Mouse (Mus musculus) intestine, embryonic 15.5 days (tissue): ENCODE measurements at regions not wholly inside any gene's neighbourhood (a gene's known extent, or its start where the extent isn't known, plus 50 kb on each side); places are given as distances from the start of the nearest gene placed in this dataset.

Source experiments
- ATAC-seq: fragments of 200-750 bp; cut with Nextera tagmentation; 2 replicates; pipeline ENCODE4 v1.8.0; 2017; ENCODE audit warnings: moderate TSS enrichment, moderate library complexity
- H3K27ac ChIP-seq: fragments of 300-500 bp; sonication (generic); 2 replicates; pipeline ENCODE4 v1.5.1; 2015; ENCODE audit warnings: mild to moderate bottlenecking, inconsistent platforms
- H3K27me3 ChIP-seq: fragments of 300-500 bp; sonication (generic); replicated peaks from 2 replicates; pipeline ENCODE4 v1.6.1; 2015; ENCODE audit warnings: inconsistent platforms
- H3K36me3 ChIP-seq: fragments of 300-500 bp; sonication (generic); 2 replicates; pipeline ENCODE4 v1.6.1; 2015; ENCODE audit warnings: inconsistent platforms
- H3K4me1 ChIP-seq: fragments of 300-500 bp; sonication (generic); replicated peaks from 2 replicates; pipeline ENCODE4 v1.6.1; 2015; ENCODE audit warnings: inconsistent platforms
- H3K4me2 ChIP-seq: fragments of 300-500 bp; sonication (generic); replicated peaks from 2 replicates; pipeline ENCODE4 v1.6.1; 2015; ENCODE audit warnings: mild to moderate bottlenecking, inconsistent platforms
- H3K4me3 ChIP-seq: fragments of 300-500 bp; sonication (generic); replicated peaks from 2 replicates; pipeline ENCODE4 v1.5.1; 2015; ENCODE audit warnings: inconsistent platforms
- H3K9ac ChIP-seq: fragments of 300-500 bp; sonication (generic); 2 replicates; pipeline ENCODE4 v1.6.1; 2015; ENCODE audit warnings: inconsistent platforms
- H3K9me3 ChIP-seq: fragments of 300-500 bp; sonication (generic); 2 replicates; pipeline ENCODE4 v1.6.1; 2016; ENCODE audit warnings: inconsistent platforms
- WGBS: fragments of 180-500 bp; shearing (Covaris S2); methylation state at CpG from one replicate; pipeline ENCODE4 v1.1.7; 2015; 5-methylcytosine and 5-hydroxymethylcytosine counted together

GRCm38 (mm10) chr2:174848981-174849681 lies 88.7 kb downstream of the Edn3 start:
- WGBS: 22% methylated on average over 16 of the region's 16 CpGs
- H3K9ac ChIP-seq: no peak overlapping the region
- peak; percentile 67 for ATAC-seq

GRCm38 (mm10) chr2:174850860-174851259 lies 90.4 kb downstream of the Edn3 start:
- Histone ChIP-seq H3K27me3 (no peaks in the 10 kb centered on the region), H3K4me2 (no peak overlapping the region), H3K4me3 (no peak overlapping the region), H3K4me1 (peaks cover 11% of the 10 kb centered on the region), H3K36me3 (no peaks in the 10 kb centered on the region), H3K27ac (peak overlapping the region; percentile 72), H3K9ac (no peak overlapping the region), H3K9me3 (no peaks in the 10 kb centered on the region)
- 29% methylated on average over 16 of the region's 16 CpGs for WGBS
- 0 out of 2 replicates have a peak, but pooled peaks have one; percentile 15 for ATAC-seq

More at GRCm38 (mm10) chr2:174848981-174849681, 88.7 kb downstream of the Edn3 start:
- Histone ChIP-seq H3K27ac (peak overlapping the region; percentile 38), H3K4me3 (no peak overlapping the region), H3K27me3 (no peaks in the 10 kb centered on the region), H3K9me3 (no peaks in the 10 kb centered on the region), H3K4me1 (peaks cover 11% of the 10 kb centered on the region), H3K36me3 (no peaks in the 10 kb centered on the region), H3K4me2 (no peak overlapping the region)

- Histone ChIP-seq H3K27ac (peak overlapping the region; percentile 72), H3K36me3 (no peaks in the 10 kb centered on the region), H3K4me2 (no peak overlapping the region; the same call in 1 of the 2 replicates), H3K9ac (no peak overlapping the region), H3K9me3 (no peaks in the 10 kb centered on the region), H3K4me3 (no peak overlapping the region), H3K27me3 (no peaks in the 10 kb centered on the region), H3K4me1 (peaks cover 11% of the 10 kb centered on the region)
- WGBS: 10% methylated on average over 22 of the region's 22 CpGs
- peak; percentile 76 for ATAC-seq
Observed at GRCm38 (mm10) chr2:174851525-174852330, 91.3 kb downstream of the Edn3 start.

- no peaks in the 10 kb centered on the region for H3K9me3 ChIP-seq
- no peak overlapping the region for H3K27ac ChIP-seq
- peaks cover 19% of the 10 kb centered on the region for H3K4me1 ChIP-seq
- H3K4me3 ChIP-seq: no peak overlapping the region
- H3K36me3 ChIP-seq: no peaks in the 10 kb centered on the region
- no peaks in the 10 kb centered on the region for H3K27me3 ChIP-seq
- no peak overlapping the region for H3K9ac ChIP-seq
- no peak for ATAC-seq
- 80% methylated on average over 8 of the region's 8 CpGs for WGBS
- no peak overlapping the region for H3K4me2 ChIP-seq
Observed at GRCm38 (mm10) chr2:174853786-174854185, 93.4 kb downstream of the Edn3 start.

- Histone ChIP-seq H3K9ac (no peak overlapping the region), H3K4me1 (peaks cover 23% of the 10 kb centered on the region), H3K27ac (no peak overlapping the region), H3K9me3 (no peaks in the 10 kb centered on the region), H3K4me2 (no peak overlapping the region), H3K36me3 (no peaks in the 10 kb centered on the region), H3K4me3 (no peak overlapping the region), H3K27me3 (no peaks in the 10 kb centered on the region)
- WGBS: 76% methylated on average over 8 of the region's 8 CpGs
- ATAC-seq: no peak
Observed at GRCm38 (mm10) chr2:174855548-174855947, 95.1 kb downstream of the Edn3 start.

- H3K9me3 ChIP-seq: no peaks in the 10 kb centered on the region
- no peaks in the 10 kb centered on the region for H3K27me3 ChIP-seq
- H3K27ac ChIP-seq: no peak overlapping the region
- no peak overlapping the region for H3K9ac ChIP-seq
- H3K4me3 ChIP-seq: no peak overlapping the region
- peaks cover 20% of the 10 kb centered on the region for H3K4me1 ChIP-seq
- 93% methylated on average over 5 of the region's 5 CpGs for whole genome bisulfite sequencing
- no peak for ATAC-seq
- H3K36me3 ChIP-seq: no peaks in the 10 kb centered on the region
- no peak overlapping the region for H3K4me2 ChIP-seq
Observed at GRCm38 (mm10) chr2:174856135-174856534, 95.7 kb downstream of the Edn3 start.

- H3K27ac ChIP-seq: peak overlapping the region; percentile 87
- H3K27me3 ChIP-seq: no peaks in the 10 kb centered on the region
- ATAC-seq: peak; percentile 72
- no peaks in the 10 kb centered on the region for H3K36me3 ChIP-seq
- H3K4me2 ChIP-seq: no peak overlapping the region; the same call in 1 of the 2 replicates
- 17% methylated on average over 15 of the region's 15 CpGs for WGBS
- H3K4me3 ChIP-seq: no peak overlapping the region
- peak overlapping the region; percentile 26; the same call in 1 of the 2 replicates for H3K9ac ChIP-seq
- peaks cover 15% of the 10 kb centered on the region for H3K4me1 ChIP-seq
- no peaks in the 10 kb centered on the region for H3K9me3 ChIP-seq
Observed at GRCm38 (mm10) chr2:174858011-174858834, 97.8 kb downstream of the Edn3 start.

DNA sequence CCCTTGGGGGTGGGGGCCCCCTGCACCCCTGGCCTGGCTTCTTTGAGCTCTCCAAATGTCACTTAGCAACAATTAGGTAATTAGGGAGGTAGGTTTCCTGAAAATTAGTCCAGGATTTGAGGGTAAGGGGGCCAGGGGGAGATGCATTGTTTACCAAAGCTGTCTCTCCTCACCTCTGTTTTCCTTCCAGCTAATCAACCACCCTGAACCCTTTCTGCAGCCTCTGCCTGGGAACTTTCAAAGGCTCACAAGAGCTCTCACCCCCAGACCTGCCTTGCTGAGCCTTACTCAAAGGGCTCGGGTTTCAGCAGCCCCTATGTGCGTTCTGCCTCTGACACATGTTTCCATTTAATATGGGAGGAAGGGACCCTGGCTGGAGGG lies 98.4 kb downstream of the Edn3 start:
- ATAC-seq: peak; percentile 81
- Histone ChIP-seq H3K27ac (peak overlapping the region; percentile 87), H3K4me3 (no peak overlapping the region), H3K36me3 (no peaks in the 10 kb centered on the region), H3K4me1 (peaks cover 15% of the 10 kb centered on the region), H3K9me3 (no peaks in the 10 kb centered on the region), H3K27me3 (no peaks in the 10 kb centered on the region), H3K9ac (peak overlapping the region; percentile 26; the same call in 1 of the 2 replicates), H3K4me2 (no peak overlapping the region; the same call in 1 of the 2 replicates)
- 38% methylated on average over 2 of the region's 2 CpGs for WGBS

DNA sequence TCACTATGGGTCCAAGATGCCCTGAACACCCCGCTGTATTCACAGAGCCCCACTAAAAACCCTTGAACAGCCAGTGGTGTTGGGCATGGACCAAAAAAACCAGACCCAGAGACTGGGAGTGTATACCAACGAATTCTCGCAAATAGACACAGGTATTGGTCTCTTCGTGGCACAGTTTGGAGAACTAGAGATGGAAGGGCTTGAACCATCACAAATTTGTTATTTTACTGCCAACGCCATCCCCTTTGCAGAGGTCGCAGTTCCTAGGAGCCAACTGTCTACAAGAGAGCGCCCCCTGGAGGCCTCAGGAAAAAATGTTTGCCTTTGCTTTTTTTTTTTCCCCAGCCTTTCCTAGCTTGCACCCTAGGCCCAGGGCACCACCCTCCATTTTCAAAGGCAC lies 99.1 kb downstream of the Edn3 start:
- Histone ChIP-seq H3K9me3 (no peaks in the 10 kb centered on the region), H3K9ac (no peak overlapping the region), H3K27me3 (no peaks in the 10 kb centered on the region), H3K4me2 (no peak overlapping the region), H3K36me3 (no peaks in the 10 kb centered on the region), H3K4me3 (no peak overlapping the region), H3K27ac (peak overlapping the region; percentile 87), H3K4me1 (peaks cover 15% of the 10 kb centered on the region)
- 35% methylated on average over 7 of the region's 7 CpGs for WGBS
- ATAC-seq: no peak; the same call in 1 of the 2 replicates

GRCm38 (mm10) chr2:174864657-174865056 lies 104.2 kb downstream of the Edn3 start:
- Histone ChIP-seq H3K27me3 (no peaks in the 10 kb centered on the region), H3K4me3 (no peak overlapping the region), H3K27ac (peak overlapping the region; percentile 2; the same call in 1 of the 2 replicates), H3K4me2 (no peak overlapping the region), H3K9ac (no peak overlapping the region), H3K4me1 (peaks cover 16% of the 10 kb centered on the region), H3K9me3 (no peaks in the 10 kb centered on the region), H3K36me3 (no peaks in the 10 kb centered on the region)
- ATAC-seq: no peak; the same call in 1 of the 2 replicates
- 39% methylated on average over 3 of the region's 3 CpGs for WGBS

- Histone ChIP-seq H3K27me3 (no peaks in the 10 kb centered on the region), H3K27ac (peak overlapping the region; percentile 64; the same call in 1 of the 2 replicates), H3K9ac (no peak overlapping the region), H3K9me3 (no peaks in the 10 kb centered on the region), H3K36me3 (no peaks in the 10 kb centered on the region), H3K4me1 (peaks cover 19% of the 10 kb centered on the region), H3K4me2 (no peak overlapping the region), H3K4me3 (no peak overlapping the region)
- ATAC-seq: peak; percentile 41
- 55% methylated on average over 8 of the region's 8 CpGs for WGBS
Observed at GRCm38 (mm10) chr2:174866546-174866945, 106.1 kb downstream of the Edn3 start.

DNA sequence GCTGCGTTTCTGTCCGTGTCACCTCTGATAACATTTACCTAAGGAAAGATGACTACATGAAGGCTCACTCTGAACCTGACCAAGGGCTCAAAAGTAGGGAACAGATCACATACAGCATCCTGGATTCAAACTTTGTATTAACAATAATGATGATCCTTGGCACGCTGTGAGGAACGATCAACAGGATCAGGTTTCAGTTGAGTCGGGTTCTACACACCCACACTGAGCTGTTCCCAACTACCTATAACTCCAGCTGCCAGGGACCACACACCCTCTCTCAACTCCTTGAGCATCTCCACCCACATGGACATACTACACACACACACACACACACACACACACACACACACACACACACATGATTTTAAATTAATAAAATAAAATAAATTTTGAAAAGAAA lies 107.0 kb downstream of the Edn3 start:
- WGBS: 45% methylated on average over 5 of the region's 5 CpGs
- no peak for ATAC-seq
- Histone ChIP-seq H3K4me3 (no peak overlapping the region), H3K27me3 (no peaks in the 10 kb centered on the region), H3K27ac (no peak overlapping the region), H3K4me1 (peaks cover 19% of the 10 kb centered on the region), H3K4me2 (no peak overlapping the region), H3K9me3 (no peaks in the 10 kb centered on the region), H3K36me3 (no peaks in the 10 kb centered on the region), H3K9ac (no peak overlapping the region)
